Mouse (Mus musculus) CD8-positive naive resting alpha-beta T cell, adult 2 months (primary cell): ENCODE results near the gene Gm3435.
"Not testable (repeated sequence)": the region's sequence is repeated elsewhere in the genome, so short reads cannot be mapped to it uniquely, and the experiment has no call there.

Experiments
- DNase-seq, 2 experiments: peaks; one replicate each; pipeline ENCODE4 v3.0.0; 2022; ENCODE audit warnings: low read depth in 2 of 2, low spot score in 2 of 2

Gene Gm3435

GRCm38 (mm10) chr17:15031414-15031813 is 21.4 kb downstream of the Gm3435 start:
- DNase-seq: not testable (repeated sequence)

DNA sequence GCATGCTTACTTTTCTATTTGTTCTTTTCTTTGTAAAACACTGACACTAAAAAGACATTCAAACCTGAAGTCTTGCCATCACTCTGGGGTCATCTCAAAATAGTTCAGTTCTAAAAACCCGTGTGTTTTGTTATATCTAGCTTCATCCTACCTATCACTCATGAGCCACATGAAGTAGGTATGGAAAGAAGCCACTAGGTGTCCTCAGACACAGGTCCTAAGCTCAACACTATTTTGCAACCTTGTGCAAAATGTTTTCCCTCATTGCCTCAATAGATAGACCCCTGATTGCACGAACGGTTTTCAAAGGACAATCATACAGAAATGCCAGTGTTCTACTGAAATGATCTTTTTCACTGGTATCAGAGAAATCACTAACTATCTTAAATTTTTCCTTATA is 30.5 kb downstream of the Gm3435 start:
- DNase-seq: not testable (repeated sequence)

DNA sequence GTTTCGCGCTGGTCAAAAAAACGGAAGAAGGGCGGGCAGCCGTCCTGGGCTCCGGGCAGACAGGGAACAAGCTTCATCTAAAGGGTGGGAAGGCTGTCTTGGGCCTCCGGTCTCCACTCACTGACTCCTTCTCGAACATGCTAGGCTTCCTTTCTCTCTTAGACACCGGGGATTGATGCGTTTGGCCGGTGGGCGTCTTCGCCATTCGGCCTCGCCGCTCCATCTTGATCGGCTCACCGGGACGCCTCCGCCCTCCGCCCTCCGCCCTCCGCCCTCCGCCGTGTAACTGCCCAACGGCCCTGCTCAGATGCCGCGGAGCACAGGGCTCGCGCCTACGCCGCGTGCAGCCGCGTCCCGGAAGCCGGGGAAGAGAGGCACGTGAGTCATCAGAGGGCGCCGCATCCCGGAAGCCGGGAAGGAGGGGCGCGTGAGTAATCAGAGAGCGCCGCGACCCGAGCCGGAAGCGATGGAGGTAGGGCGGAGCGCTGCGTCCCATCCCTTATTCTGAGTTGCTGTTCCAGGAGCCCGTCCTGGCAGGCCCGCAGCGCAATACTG is 31.3 kb downstream of the Gm3435 start, which contains the start of the genes Ermard, Tcte3 and Gm3448:
Gene Ermard, plus strand, starts transcription at position 34 of the 555 bp plus-strand sequence.
Gene Tcte3, minus strand, starts transcription at position 314 of the 555 bp plus-strand sequence.
Gene Gm3448, minus strand, starts transcription at position 363 of the 555 bp plus-strand sequence.
- peak in 1 of 2 experiments; percentile 11 for DNase-seq

GRCm38 (mm10) chr17:15050338-15050737 is 40.4 kb downstream of the Gm3435 start:
- DNase-seq: not testable (repeated sequence)

- DNase-seq: not testable (repeated sequence)
Measured at GRCm38 (mm10) chr17:15052766-15053165, 42.8 kb downstream of the Gm3435 start.

- not testable (repeated sequence) for DNase-seq
Measured at GRCm38 (mm10) chr17:15053183-15053828, 43.3 kb downstream of the Gm3435 start.

DNA sequence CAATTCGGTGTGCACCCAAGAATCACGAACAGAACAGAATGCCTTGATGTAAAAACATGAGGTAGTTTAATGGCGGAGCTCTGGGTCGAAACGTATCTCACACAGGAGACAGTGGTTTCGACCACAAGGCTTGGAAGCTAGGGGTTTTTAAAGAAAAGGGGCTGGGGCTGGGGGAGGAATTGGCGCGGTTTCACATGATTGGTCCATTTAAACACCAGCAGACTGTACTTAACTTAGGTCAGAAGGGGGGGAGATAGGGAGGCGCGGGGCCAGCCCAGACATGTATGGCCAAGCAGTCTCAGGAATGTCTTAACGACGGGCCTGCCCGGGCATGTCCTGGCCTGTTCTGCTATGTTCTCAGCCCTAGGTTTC is 43.8 kb downstream of the Gm3435 start:
- DNase-seq: not testable (repeated sequence)

DNA sequence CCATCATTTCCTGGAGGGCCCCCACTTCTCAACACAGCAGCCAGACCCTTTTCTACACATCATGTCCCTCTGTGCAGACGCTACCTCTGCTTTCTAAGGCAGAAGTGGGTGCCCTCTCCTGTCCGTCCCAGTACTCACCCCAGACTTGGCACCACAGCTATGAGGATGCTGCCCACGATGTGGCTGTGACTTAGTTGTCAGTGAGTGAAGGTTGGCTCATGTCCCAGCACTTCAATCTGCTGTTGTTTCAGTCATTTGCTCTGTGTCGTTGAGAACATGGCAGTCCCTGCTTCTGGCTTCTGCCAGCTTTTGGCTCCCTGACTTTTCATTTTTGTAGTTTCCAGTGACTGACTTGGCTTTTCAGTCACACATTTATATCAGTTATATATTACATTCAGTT is 45.9 kb downstream of the Gm3435 start:
- DNase-seq: no peak

DNA sequence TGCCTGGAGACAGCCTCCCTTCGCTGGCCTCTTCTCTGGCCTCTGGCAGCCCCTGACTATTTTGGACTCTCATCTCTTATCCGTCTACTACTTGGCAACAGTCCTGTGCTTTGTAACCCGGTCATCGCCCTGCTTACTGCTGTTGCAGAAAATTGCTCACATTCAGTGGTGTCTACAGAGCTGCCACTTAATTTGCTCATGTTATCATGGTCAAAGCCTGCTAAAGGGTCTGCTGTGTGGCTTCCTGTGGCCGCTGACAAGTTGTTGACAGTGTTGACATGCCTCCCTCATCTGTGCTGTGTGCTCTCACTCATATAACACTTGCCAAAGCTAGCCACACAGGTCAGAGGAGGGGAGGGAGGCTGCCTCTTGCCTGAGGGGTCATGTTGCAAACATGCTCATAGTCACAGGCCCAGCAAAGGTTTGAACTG is 48.2 kb downstream of the Gm3435 start:
- no peak for DNase-seq

DNA sequence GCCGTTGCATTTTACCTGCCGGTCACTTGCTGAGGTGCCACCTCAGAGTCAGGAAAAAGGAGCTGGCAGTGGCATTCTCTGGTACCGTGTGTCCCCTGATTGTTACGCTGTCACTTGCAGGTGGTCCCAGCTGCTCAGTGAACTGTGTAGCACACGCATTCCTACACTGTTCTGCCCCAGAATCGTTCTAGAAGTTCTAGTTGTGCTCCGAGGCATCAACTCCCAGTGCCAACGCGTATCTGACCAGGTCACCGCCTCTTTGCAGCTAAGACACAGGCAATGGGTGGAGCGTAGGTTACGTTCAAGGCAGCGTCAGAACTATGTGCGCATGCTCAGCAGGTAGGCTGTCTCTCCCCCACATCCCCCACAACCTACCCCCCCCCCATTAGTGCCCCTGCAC is 49.7 kb downstream of the Gm3435 start:
- DNase-seq: no peak

DNA sequence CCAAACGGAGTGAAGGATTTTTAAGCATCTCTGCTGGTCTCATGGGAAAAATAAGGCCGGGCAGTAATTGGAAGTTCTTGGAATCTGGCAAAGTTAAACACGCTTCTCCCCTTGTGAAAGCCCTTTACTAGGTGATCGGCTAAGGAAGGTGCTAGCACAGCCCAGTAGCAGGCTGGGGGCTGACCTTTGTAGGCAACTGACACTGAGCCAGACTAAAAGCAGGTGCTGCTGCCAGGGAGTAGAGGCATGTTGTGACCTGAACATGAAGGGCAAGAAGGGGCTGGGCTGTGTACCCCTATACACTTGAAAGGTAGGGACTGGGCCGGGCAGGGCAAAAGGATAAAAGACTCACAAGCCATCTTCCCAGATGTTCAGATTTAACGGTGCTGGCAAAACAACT is 50.4 kb downstream of the Gm3435 start:
- DNase-seq: no peak

GRCm38 (mm10) chr17:15065391-15066024 is 55.5 kb downstream of the Gm3435 start:
- no peak for DNase-seq

- DNase-seq: no peak
Measured at GRCm38 (mm10) chr17:15066066-15066465, 56.1 kb downstream of the Gm3435 start.

GRCm38 (mm10) chr17:15066911-15067310 is 56.9 kb downstream of the Gm3435 start:
- DNase-seq: no peak

- no peak for DNase-seq
Measured at GRCm38 (mm10) chr17:15068040-15068792, 58.2 kb downstream of the Gm3435 start.

GRCm38 (mm10) chr17:15069124-15069523 is 59.1 kb downstream of the Gm3435 start:
- DNase-seq: no peak
